Mouse (Mus musculus) C2C12 (cell line): ENCODE data around the gene Sost.

Source experiments
- CEBPB ChIP-seq: IDR thresholded peaks from one replicate; pipeline ENCODE4 v1.6.1; 2011; ENCODE audit warnings: low read depth, mild to moderate bottlenecking, control low read depth, moderate library complexity
- CTCF ChIP-seq: IDR thresholded peaks from one replicate; pipeline ENCODE4 v1.5.1; 2011; ENCODE audit not compliant: control insufficient read depth, insufficient read depth, insufficient read length
- MAX ChIP-seq: IDR thresholded peaks from one replicate; pipeline ENCODE4 v1.6.1; 2011; ENCODE audit warnings: mild to moderate bottlenecking, control low read depth
- MYOD1 ChIP-seq: IDR thresholded peaks from one replicate; pipeline ENCODE4 v1.6.1; 2011; ENCODE audit warnings: low read depth; ENCODE audit not compliant: control insufficient read depth, insufficient read length
- MYOG ChIP-seq: IDR thresholded peaks from one replicate; pipeline ENCODE4 v1.6.1; 2011; ENCODE audit not compliant: control insufficient read depth, insufficient read length; ENCODE audit errors: extremely low read depth
- USF1 ChIP-seq: IDR thresholded peaks from one replicate; pipeline ENCODE4 v1.6.1; 2011; ENCODE audit warnings: low read depth, mild to moderate bottlenecking, control low read depth, moderate library complexity

GRCm38 (mm10) chr11:101972097-101972496 is 5.3 kb upstream of the Sost start:
- TF ChIP-seq CTCF (no peak), USF1 (no peak), MYOD1 (no peak), MAX (no peak), CEBPB (no peak), MYOG (no peak)
